Mouse (Mus musculus): ENCODE results near the gene Zfp853. TPM values are rescaled to one million over a fixed set of nuclear protein-coding genes. Genes with fewer than 3 reads are reported as not detected.
A peak's percentile ranks its signal among the peaks of the same experiment; 100 is the strongest.

Gene Zfp853
- polyA plus RNA-seq, 1 experiment = 1.2 TPM

DNA sequence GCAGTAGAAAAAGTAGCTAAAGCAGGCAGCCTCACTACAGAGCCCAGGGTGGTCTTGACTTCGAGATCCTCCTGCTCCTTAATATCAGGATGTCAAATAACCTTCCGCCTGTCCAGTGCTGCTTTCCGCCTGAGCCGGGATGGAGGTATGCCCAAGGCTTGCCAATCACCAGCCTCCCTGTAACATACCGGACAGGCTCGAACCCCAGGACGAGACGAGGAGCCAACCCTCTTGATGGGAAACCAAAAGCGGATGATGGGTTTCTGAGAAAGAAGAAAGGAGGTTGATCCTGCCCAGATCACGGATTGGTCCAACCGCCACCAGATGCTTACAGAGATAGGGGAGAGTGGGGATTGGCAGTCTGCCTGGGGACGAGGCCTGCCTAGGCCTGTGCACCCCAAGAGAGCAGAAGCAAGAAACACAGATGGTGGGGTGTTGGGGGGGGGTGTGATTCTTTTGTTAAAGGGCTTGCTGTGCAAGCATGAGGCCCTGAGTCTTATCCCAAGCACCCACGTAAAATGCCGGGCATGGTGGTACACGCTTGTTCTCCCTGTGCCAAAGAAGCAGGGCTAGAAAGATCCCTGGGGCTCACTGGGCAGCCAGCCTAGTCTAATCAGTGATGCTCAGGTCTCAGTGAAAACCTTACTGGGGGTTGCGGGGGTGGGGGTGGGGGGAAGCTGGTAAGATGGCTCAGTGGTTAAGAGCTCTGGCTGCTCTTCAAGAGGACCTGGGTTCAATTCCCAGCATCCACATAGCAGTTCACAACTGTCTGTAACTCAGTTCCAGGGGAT, 20.7 kb downstream of the Zfp853 start:
- H3K9ac ChIP-seq (ENCODE audit: low read depth, poor library complexity, severe bottlenecking) = no peak overlapping the region
- no peaks in the 10 kb centered on the region for H3K36me3 ChIP-seq (ENCODE audit: control insufficient read depth, insufficient read depth, low read length, poor library complexity, severe bottlenecking)
- no peak overlapping the region for H3K4me3 ChIP-seq (ENCODE audit: low read depth, low read length)
- H3K27me3 ChIP-seq (ENCODE audit: control insufficient read depth, insufficient read depth, low read length, poor library complexity, severe bottlenecking) = peaks cover 2% of the 10 kb centered on the region; the same call in 1 of the 2 replicates
- no peaks in the 10 kb centered on the region for H3K4me1 ChIP-seq (ENCODE audit: control insufficient read depth, insufficient read depth, low read length)
- no peaks in the 10 kb centered on the region for H3K9me3 ChIP-seq (replicated peaks; ENCODE audit: control insufficient read depth, insufficient read depth, low read length, poor library complexity, severe bottlenecking)
- H3K27ac ChIP-seq (ENCODE audit: insufficient read depth, low read length) = no peak overlapping the region
- TF ChIP-seq CTCF (IDR thresholded peaks at IDR 0.05; ENCODE audit: low read depth, low read length) = no peak
- no peak for TF ChIP-seq POLR2A (IDR thresholded peaks at IDR 0.05; ENCODE audit: insufficient read depth, low read length)
- no peak for TF ChIP-seq EP300 (IDR thresholded peaks at IDR 0.05; ENCODE audit: insufficient read depth, low read depth, low read length)

DNA sequence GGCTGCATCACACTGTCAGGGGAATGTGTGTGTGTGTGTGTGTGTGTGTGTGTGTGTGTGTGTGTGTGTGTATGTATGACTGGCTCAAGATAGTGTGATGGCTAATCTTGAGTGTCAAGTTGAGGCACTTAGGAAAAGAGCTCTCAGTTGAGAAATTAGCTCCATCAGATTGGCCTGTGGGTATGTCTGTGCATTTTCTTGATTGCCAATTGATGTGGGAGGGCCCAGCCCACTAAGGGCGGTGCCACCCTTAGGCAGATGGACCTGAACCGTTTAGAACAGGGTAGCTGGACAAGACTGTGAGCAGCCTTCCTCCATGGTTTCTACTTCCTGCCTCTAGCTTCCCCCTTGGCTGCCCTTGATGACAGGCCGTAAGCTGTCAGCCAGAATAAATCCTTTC, 21.3 kb downstream of the Zfp853 start:
- Histone ChIP-seq H3K4me3 (ENCODE audit: low read depth, low read length) (no peak overlapping the region), H3K4me1 (ENCODE audit: control insufficient read depth, insufficient read depth, low read length) (no peaks in the 10 kb centered on the region), H3K9ac (ENCODE audit: low read depth, poor library complexity, severe bottlenecking) (no peak overlapping the region), H3K27ac (ENCODE audit: insufficient read depth, low read length) (no peak overlapping the region), H3K9me3 (replicated peaks; ENCODE audit: control insufficient read depth, insufficient read depth, low read length, poor library complexity, severe bottlenecking) (no peaks in the 10 kb centered on the region), H3K36me3 (ENCODE audit: control insufficient read depth, insufficient read depth, low read length, poor library complexity, severe bottlenecking) (no peaks in the 10 kb centered on the region), H3K27me3 (ENCODE audit: control insufficient read depth, insufficient read depth, low read length, poor library complexity, severe bottlenecking) (peaks cover 2% of the 10 kb centered on the region; the same call in 1 of the 2 replicates)
- TF ChIP-seq POLR2A (IDR thresholded peaks at IDR 0.05; ENCODE audit: insufficient read depth, low read length) = no peak
- TF ChIP-seq CTCF (IDR thresholded peaks at IDR 0.05; ENCODE audit: low read depth, low read length) = no peak
- no peak for TF ChIP-seq EP300 (IDR thresholded peaks at IDR 0.05; ENCODE audit: insufficient read depth, low read depth, low read length)

- TF ChIP-seq CTCF (IDR thresholded peaks at IDR 0.05; ENCODE audit: low read depth, low read length) = no peak
- no peak for TF ChIP-seq POLR2A (IDR thresholded peaks at IDR 0.05; ENCODE audit: insufficient read depth, low read length)
- TF ChIP-seq EP300 (IDR thresholded peaks at IDR 0.05; ENCODE audit: insufficient read depth, low read depth, low read length) = no peak
- Histone ChIP-seq H3K27me3 (ENCODE audit: control insufficient read depth, insufficient read depth, low read length, poor library complexity, severe bottlenecking) (peaks cover 2% of the 10 kb centered on the region; the same call in 1 of the 2 replicates), H3K9me3 (replicated peaks; ENCODE audit: control insufficient read depth, insufficient read depth, low read length, poor library complexity, severe bottlenecking) (no peaks in the 10 kb centered on the region), H3K36me3 (ENCODE audit: control insufficient read depth, insufficient read depth, low read length, poor library complexity, severe bottlenecking) (no peaks in the 10 kb centered on the region), H3K9ac (ENCODE audit: low read depth, poor library complexity, severe bottlenecking) (no peak overlapping the region), H3K27ac (ENCODE audit: insufficient read depth, low read length) (no peak overlapping the region), H3K4me3 (ENCODE audit: low read depth, low read length) (no peak overlapping the region), H3K4me1 (ENCODE audit: control insufficient read depth, insufficient read depth, low read length) (no peaks in the 10 kb centered on the region)
Observed at GRCm38 (mm10) chr5:143271642-143272041, 21.8 kb downstream of the Zfp853 start.

DNA sequence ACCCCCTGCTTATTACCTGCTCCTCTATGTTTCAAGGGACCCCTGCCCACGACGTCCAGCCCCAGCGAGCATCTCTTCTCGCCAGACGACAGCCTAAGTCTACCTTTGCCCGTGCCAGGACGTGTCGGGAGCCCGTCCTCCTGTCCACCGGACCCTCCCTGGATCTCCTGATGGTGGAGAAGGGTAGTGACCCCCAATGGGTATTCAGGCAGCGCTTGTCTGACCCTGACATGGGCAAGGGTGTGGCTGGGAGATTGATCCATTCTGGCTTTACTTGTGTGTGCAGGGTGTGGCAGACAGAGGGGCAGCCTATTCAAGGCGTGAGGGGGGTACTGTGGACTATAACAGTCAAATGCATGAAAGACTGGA, 23.3 kb downstream of the Zfp853 start:
- H3K27ac ChIP-seq (ENCODE audit: insufficient read depth, low read length) = no peak overlapping the region
- peaks cover 2% of the 10 kb centered on the region; the same call in 1 of the 2 replicates for H3K27me3 ChIP-seq (ENCODE audit: control insufficient read depth, insufficient read depth, low read length, poor library complexity, severe bottlenecking)
- H3K9me3 ChIP-seq (replicated peaks; ENCODE audit: control insufficient read depth, insufficient read depth, low read length, poor library complexity, severe bottlenecking) = no peaks in the 10 kb centered on the region
- no peaks in the 10 kb centered on the region for H3K36me3 ChIP-seq (ENCODE audit: control insufficient read depth, insufficient read depth, low read length, poor library complexity, severe bottlenecking)
- TF ChIP-seq POLR2A (IDR thresholded peaks at IDR 0.05; ENCODE audit: insufficient read depth, low read length) (no peak), CTCF (IDR thresholded peaks at IDR 0.05; ENCODE audit: low read depth, low read length) (no peak), EP300 (IDR thresholded peaks at IDR 0.05; ENCODE audit: insufficient read depth, low read depth, low read length) (no peak)
- H3K4me3 ChIP-seq (ENCODE audit: low read depth, low read length) = peak overlapping the region; percentile 93
- H3K9ac ChIP-seq (ENCODE audit: low read depth, poor library complexity, severe bottlenecking) = peak overlapping the region; percentile 88
- H3K4me1 ChIP-seq (ENCODE audit: control insufficient read depth, insufficient read depth, low read length) = no peaks in the 10 kb centered on the region

- Histone ChIP-seq H3K27ac (ENCODE audit: insufficient read depth, low read length) (no peak within 1 kb of the TSS), H3K4me1 (ENCODE audit: control insufficient read depth, insufficient read depth, low read length) (no peaks in the 10 kb centered on the region), H3K9ac (ENCODE audit: low read depth, poor library complexity, severe bottlenecking) (peak within 1 kb of the TSS; percentile 88), H3K27me3 (ENCODE audit: control insufficient read depth, insufficient read depth, low read length, poor library complexity, severe bottlenecking) (peaks cover 2% of the 10 kb centered on the region; the same call in 1 of the 2 replicates), H3K36me3 (ENCODE audit: control insufficient read depth, insufficient read depth, low read length, poor library complexity, severe bottlenecking) (no peaks in the 10 kb centered on the region), H3K4me3 (ENCODE audit: low read depth, low read length) (peak within 1 kb of the TSS; percentile 93), H3K9me3 (replicated peaks; ENCODE audit: control insufficient read depth, insufficient read depth, low read length, poor library complexity, severe bottlenecking) (no peaks in the 10 kb centered on the region)
- TF ChIP-seq POLR2A (IDR thresholded peaks at IDR 0.05; ENCODE audit: insufficient read depth, low read length) (no peak), CTCF (IDR thresholded peaks at IDR 0.05; ENCODE audit: low read depth, low read length) (no peak), EP300 (IDR thresholded peaks at IDR 0.05; ENCODE audit: insufficient read depth, low read depth, low read length) (no peak)
Observed at GRCm38 (mm10) chr5:143269363-143270150, 23.9 kb downstream of the Zfp853 start, which contains the start of gene Zfp316. TSS of gene Zfp316 (minus strand) at chr5:143270022.

Measured in ES-Bruce4 (cell line).